13 mouse cellular contexts compared by ENCODE assay signal in the genomic region with DNA sequence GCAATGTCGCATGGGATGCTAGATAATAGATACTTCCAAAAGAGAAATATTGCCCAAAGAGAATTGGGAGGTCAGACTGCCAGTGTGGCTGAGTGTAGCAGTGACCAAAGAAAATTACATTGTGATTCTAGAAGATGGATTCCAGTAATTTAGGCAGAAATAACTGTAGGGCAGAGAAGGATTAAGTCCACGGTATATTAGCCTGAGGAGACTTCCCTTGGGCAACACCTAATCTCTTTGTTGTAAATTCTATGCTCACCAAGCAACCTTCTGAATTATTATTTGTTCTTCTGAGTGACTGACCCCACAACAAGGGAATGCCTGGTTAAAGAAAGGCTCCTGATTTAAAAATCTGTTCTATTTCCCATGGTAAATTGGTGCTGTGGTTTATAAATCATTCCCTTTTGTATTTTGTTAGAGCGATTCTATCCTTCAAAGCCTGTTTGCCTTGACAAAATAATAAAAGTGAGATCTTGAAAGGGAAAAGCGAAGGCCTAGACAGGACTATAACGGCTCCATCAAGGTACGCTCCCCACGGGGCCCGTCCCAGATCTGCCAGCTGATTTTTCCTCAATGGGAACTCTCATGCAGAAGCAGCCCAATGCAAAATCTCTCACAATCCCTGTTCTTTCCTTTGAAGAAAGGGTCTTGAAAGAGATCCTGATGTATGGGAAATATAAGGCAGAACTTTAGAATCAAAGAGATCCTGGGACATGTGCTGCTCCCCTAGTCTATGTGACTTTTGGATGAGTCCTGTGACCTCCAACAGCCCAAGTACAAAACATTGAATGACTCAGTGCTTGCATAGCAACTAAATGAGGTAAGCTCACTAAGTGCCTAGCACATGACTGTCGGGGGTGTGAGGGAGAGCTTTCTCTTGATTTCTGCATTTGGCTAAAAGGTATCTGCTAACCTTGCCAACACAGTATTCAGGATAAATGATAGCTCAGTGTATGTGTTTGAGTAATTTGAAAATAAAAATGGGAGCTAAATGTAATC.
DNase-seq lines count a peak whose midpoint lies in the region; ATAC-seq and TF ChIP-seq lines count a peak whose summit lies in the region.
"Had no signal": no experiment of that assay in that cellular context is flagged by ENCODE, and none has a peak within 500 bp of the region (broad histone marks: within the 10 kb centered on the region; RNA-seq: fewer than 3 reads in every experiment).

No protein-coding gene starts in this region.

- no peak for TF ChIP-seq EP300 in stomach, postnatal 0 days (optimal IDR thresholded peaks at IDR 0.05)

- H3K4me3 ChIP-seq in heart, embryonic 10.5 days: no peak overlapping the region
- no peak overlapping the region for H3K4me3 ChIP-seq in midbrain, embryonic 12.5 days
- H3K4me3 ChIP-seq in midbrain, embryonic 10.5 days: no peak overlapping the region
- H3K4me3 ChIP-seq in hindbrain, embryonic 14.5 days (replicated peaks; ENCODE audit: low read length): no peak overlapping the region
- H3K4me3 ChIP-seq in stomach, postnatal 0 days (ENCODE audit: low read depth, low read length): no peak overlapping the region
- H3K4me3 ChIP-seq: hindbrain, embryonic 15.5 days had no signal

- DNase-seq in heart, embryonic 10.5 days (ENCODE audit: low spot score): no peak
- DNase-seq in heart, adult 8-10 months (ENCODE audit: low spot score): no peak
- no peak for DNase-seq in midbrain, embryonic 10.5 days (ENCODE audit: low spot score)
- peak; percentile 2 for DNase-seq in adrenal gland, postnatal 25 days
- DNase-seq in hindbrain, embryonic 14.5 days (ENCODE audit: low spot score): no peak
- DNase-seq in stomach, postnatal 0 days (ENCODE audit: low spot score): no peak
- DNase-seq in left cerebral cortex, postnatal 10 days (ENCODE audit: extremely low spot score in 1 of 2, low spot score in 2 of 2): no peak
- DNase-seq: lung, postnatal 4 days; right cerebral cortex, postnatal 4 days had no signal

- no peaks in the 10 kb centered on the region for H3K9me3 ChIP-seq in heart, embryonic 10.5 days
- no peaks in the 10 kb centered on the region for H3K9me3 ChIP-seq in midbrain, embryonic 12.5 days
- no peaks in the 10 kb centered on the region for H3K9me3 ChIP-seq in midbrain, embryonic 10.5 days (replicated peaks)
- H3K9me3 ChIP-seq in hindbrain, embryonic 14.5 days (ENCODE audit: control insufficient read depth, low read length): no peaks in the 10 kb centered on the region
- H3K9me3 ChIP-seq in stomach, postnatal 0 days (ENCODE audit: control insufficient read depth, low read length): no peaks in the 10 kb centered on the region
- H3K9me3 ChIP-seq: hindbrain, embryonic 15.5 days had no signal

- TF ChIP-seq CTCF in stomach, postnatal 0 days (IDR thresholded peaks at IDR 0.05; ENCODE audit: low read depth): no peak

- H3K4me2 ChIP-seq in midbrain, embryonic 12.5 days (replicated peaks): no peak overlapping the region
- H3K4me2 ChIP-seq in hindbrain, embryonic 14.5 days (replicated peaks): no peak overlapping the region
- no peak overlapping the region for H3K4me2 ChIP-seq in stomach, postnatal 0 days (replicated peaks; ENCODE audit: low read depth)
- H3K4me2 ChIP-seq: hindbrain, embryonic 15.5 days; liver, embryonic 11.5 days had no signal

- H3K4me1 ChIP-seq in heart, embryonic 10.5 days: peaks cover 25% of the 10 kb centered on the region
- peaks cover 21% of the 10 kb centered on the region for H3K4me1 ChIP-seq in midbrain, embryonic 12.5 days
- peaks cover 21% of the 10 kb centered on the region for H3K4me1 ChIP-seq in midbrain, embryonic 10.5 days
- peaks cover 8% of the 10 kb centered on the region; the same call in 1 of the 2 replicates for H3K4me1 ChIP-seq in hindbrain, embryonic 14.5 days (replicated peaks; ENCODE audit: control insufficient read depth, insufficient read depth, low read length)
- no peaks in the 10 kb centered on the region for H3K4me1 ChIP-seq in stomach, postnatal 0 days (replicated peaks; ENCODE audit: control insufficient read depth, insufficient read depth)

- intact Hi-C loops in left cerebral cortex, postnatal 10 days (cut with DNase I): no loop called here

- peak overlapping the region; percentile 80; the same call in 1 of the 2 replicates for H3K27ac ChIP-seq in heart, embryonic 10.5 days
- H3K27ac ChIP-seq in midbrain, embryonic 12.5 days (replicated peaks): no peak overlapping the region
- no peak overlapping the region for H3K27ac ChIP-seq in midbrain, embryonic 10.5 days (replicated peaks)
- H3K27ac ChIP-seq in hindbrain, embryonic 14.5 days: no peak overlapping the region
- H3K27ac ChIP-seq in stomach, postnatal 0 days (replicated peaks): no peak overlapping the region
- H3K27ac ChIP-seq: hindbrain, embryonic 15.5 days; kidney, postnatal 0 days had no signal

- peak; percentile 64 for ATAC-seq in midbrain, embryonic 12.5 days (ENCODE audit: low FRiP score, low read depth)
- ATAC-seq in hindbrain, embryonic 14.5 days (ENCODE audit: low FRiP score): peak; percentile 21; the same call in 1 of the 2 replicates
- no peak; the same call in 1 of the 2 replicates for ATAC-seq in stomach, postnatal 0 days (ENCODE audit: low FRiP score, low TSS enrichment)

- no peaks in the 10 kb centered on the region for H3K27me3 ChIP-seq in heart, embryonic 10.5 days (ENCODE audit: insufficient read depth, poor library complexity, severe bottlenecking)
- H3K27me3 ChIP-seq in midbrain, embryonic 12.5 days: peaks cover 4% of the 10 kb centered on the region; the same call in 1 of the 2 replicates
- H3K27me3 ChIP-seq in midbrain, embryonic 10.5 days (ENCODE audit: low read depth, poor library complexity, severe bottlenecking): no peaks in the 10 kb centered on the region
- no peaks in the 10 kb centered on the region for H3K27me3 ChIP-seq in hindbrain, embryonic 14.5 days (ENCODE audit: control insufficient read depth, insufficient read depth, low read length)
- H3K27me3 ChIP-seq in stomach, postnatal 0 days (ENCODE audit: control insufficient read depth, insufficient read depth, low read length): no peaks in the 10 kb centered on the region
- H3K27me3 ChIP-seq: hindbrain, embryonic 15.5 days had no signal

- WGBS in heart, embryonic 10.5 days: 73% methylated on average over 9 of the region's 9 CpGs
- 35% methylated on average over 9 of the region's 9 CpGs for WGBS in midbrain, embryonic 12.5 days
- WGBS in midbrain, embryonic 10.5 days: 64% methylated on average over 9 of the region's 9 CpGs
- WGBS in hindbrain, embryonic 14.5 days: 47% methylated on average over 9 of the region's 9 CpGs
- 58% methylated on average over 9 of the region's 9 CpGs for WGBS in stomach, postnatal 0 days

- H3K36me3 ChIP-seq in heart, embryonic 10.5 days: no peaks in the 10 kb centered on the region
- no peaks in the 10 kb centered on the region for H3K36me3 ChIP-seq in midbrain, embryonic 12.5 days
- no peaks in the 10 kb centered on the region for H3K36me3 ChIP-seq in midbrain, embryonic 10.5 days
- no peaks in the 10 kb centered on the region for H3K36me3 ChIP-seq in hindbrain, embryonic 14.5 days (replicated peaks; ENCODE audit: control insufficient read depth, insufficient read depth)
- no peaks in the 10 kb centered on the region for H3K36me3 ChIP-seq in stomach, postnatal 0 days (ENCODE audit: control insufficient read depth, insufficient read depth, low read length)
- H3K36me3 ChIP-seq: hindbrain, embryonic 15.5 days had no signal

- no peak overlapping the region for H3K9ac ChIP-seq in midbrain, embryonic 12.5 days (replicated peaks)
- H3K9ac ChIP-seq in hindbrain, embryonic 14.5 days: no peak overlapping the region
- no peak overlapping the region for H3K9ac ChIP-seq in stomach, postnatal 0 days (ENCODE audit: low read length)
- H3K9ac ChIP-seq: hindbrain, embryonic 15.5 days had no signal
